ENCODE assay signal across 22 mouse cellular contexts in the genomic region with DNA sequence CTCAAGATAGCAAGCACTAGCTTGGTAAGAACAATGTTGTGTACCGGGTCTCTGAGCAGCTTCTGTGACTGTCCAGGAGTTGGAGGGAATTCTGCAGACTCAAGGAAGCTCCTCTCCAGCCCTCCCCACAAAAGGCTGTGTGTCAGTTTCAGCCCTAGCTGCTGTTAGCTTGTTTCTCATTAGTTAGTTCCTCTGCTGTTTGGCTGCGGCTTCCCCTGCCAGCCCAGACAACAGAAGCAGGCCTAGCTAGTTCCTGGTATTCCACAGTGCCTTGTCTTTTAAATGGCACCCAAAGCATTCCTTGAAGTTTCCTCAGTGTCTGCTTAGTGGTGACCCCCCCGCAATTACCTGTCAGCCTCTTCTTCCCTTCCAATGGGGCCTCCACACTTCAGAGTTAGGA.
A peak's percentile ranks its signal among the peaks of the same experiment; 100 is the strongest.
DNase-seq lines count a peak whose midpoint lies in the region; ATAC-seq lines count a peak whose summit lies in the region.
"Had no signal": no experiment of that assay in that cellular context is flagged by ENCODE, and none has a peak within 500 bp of the region (broad histone marks: within the 10 kb centered on the region; RNA-seq: fewer than 3 reads in every experiment).

No protein-coding gene starts in this region.

- peak overlapping the region; percentile 50; the same call in 1 of the 2 replicates for H3K27ac ChIP-seq in forebrain, embryonic 15.5 days (replicated peaks)
- no peak overlapping the region for H3K27ac ChIP-seq in forebrain, embryonic 10.5 days
- no peak overlapping the region for H3K27ac ChIP-seq in hindbrain, embryonic 14.5 days
- no peak overlapping the region; the same call in 1 of the 2 replicates for H3K27ac ChIP-seq in hindbrain, embryonic 10.5 days
- H3K27ac ChIP-seq in forebrain, embryonic 16.5 days (ENCODE audit: low read length): no peak overlapping the region; the same call in 1 of the 2 replicates
- H3K27ac ChIP-seq: embryonic facial prominence, embryonic 12.5 days; embryonic facial prominence, embryonic 15.5 days; heart, adult 2 months; hindbrain, embryonic 15.5 days had no signal

- H3K4me2 ChIP-seq in forebrain, embryonic 15.5 days (replicated peaks): no peak overlapping the region
- no peak overlapping the region for H3K4me2 ChIP-seq in hindbrain, embryonic 14.5 days (replicated peaks)
- H3K4me2 ChIP-seq in forebrain, embryonic 16.5 days (ENCODE audit: low read length): no peak overlapping the region
- H3K4me2 ChIP-seq: embryonic facial prominence, embryonic 12.5 days; embryonic facial prominence, embryonic 15.5 days; heart, embryonic 11.5 days; hindbrain, embryonic 15.5 days had no signal

- H3K4me1 ChIP-seq in forebrain, embryonic 15.5 days: peaks cover 11% of the 10 kb centered on the region
- peaks cover 30% of the 10 kb centered on the region for H3K4me1 ChIP-seq in forebrain, embryonic 10.5 days
- H3K4me1 ChIP-seq in hindbrain, embryonic 14.5 days (replicated peaks; ENCODE audit: control insufficient read depth, insufficient read depth, low read length): no peaks in the 10 kb centered on the region
- no peaks in the 10 kb centered on the region for H3K4me1 ChIP-seq in hindbrain, embryonic 10.5 days (replicated peaks)
- H3K4me1 ChIP-seq in forebrain, embryonic 16.5 days (replicated peaks; ENCODE audit: control insufficient read depth, insufficient read depth, low read length): peaks cover 7% of the 10 kb centered on the region
- H3K4me1 ChIP-seq: embryonic facial prominence, embryonic 12.5 days; embryonic facial prominence, embryonic 15.5 days; hindbrain, embryonic 15.5 days had no signal

- DNase-seq in forebrain, embryonic 10.5 days (ENCODE audit: extremely low spot score, low spot score): no peak
- DNase-seq in hindbrain, embryonic 14.5 days (ENCODE audit: low spot score): peak; percentile 2
- DNase-seq in hindbrain, embryonic 10.5 days (ENCODE audit: low spot score): no peak
- DNase-seq in cerebellum, adult 9-11 months: no peak
- DNase-seq: adrenal gland, adult 8-10 months; adrenal gland, postnatal 25 days; cerebellum, adult 18-20 months; cerebellum, adult 9-10 months; cerebellum, postnatal 25 days; gastrocnemius, postnatal 25 days; heart, adult 2 months; heart, postnatal 36 days; kidney, adult 2 months had no signal

- no peaks in the 10 kb centered on the region for H3K9me3 ChIP-seq in forebrain, embryonic 15.5 days
- H3K9me3 ChIP-seq in forebrain, embryonic 10.5 days: no peaks in the 10 kb centered on the region
- no peaks in the 10 kb centered on the region for H3K9me3 ChIP-seq in hindbrain, embryonic 14.5 days (ENCODE audit: control insufficient read depth, low read length)
- no peaks in the 10 kb centered on the region for H3K9me3 ChIP-seq in hindbrain, embryonic 10.5 days
- H3K9me3 ChIP-seq in forebrain, embryonic 16.5 days (ENCODE audit: control insufficient read depth, low read length): no peaks in the 10 kb centered on the region
- H3K9me3 ChIP-seq: embryonic facial prominence, embryonic 12.5 days; embryonic facial prominence, embryonic 15.5 days; hindbrain, embryonic 15.5 days had no signal

- WGBS in forebrain, embryonic 15.5 days: 54% methylated on average over 3 of the region's 3 CpGs
- 63% methylated on average over 3 of the region's 3 CpGs for WGBS in forebrain, embryonic 10.5 days
- 77% methylated on average over 3 of the region's 3 CpGs for WGBS in hindbrain, embryonic 14.5 days
- 81% methylated on average over 3 of the region's 3 CpGs for WGBS in hindbrain, embryonic 10.5 days
- 45% methylated on average over 3 of the region's 3 CpGs for WGBS in forebrain, embryonic 16.5 days

- H3K4me3 ChIP-seq in forebrain, embryonic 15.5 days: no peak overlapping the region
- H3K4me3 ChIP-seq in forebrain, embryonic 10.5 days: no peak overlapping the region
- no peak overlapping the region for H3K4me3 ChIP-seq in hindbrain, embryonic 14.5 days (replicated peaks; ENCODE audit: low read length)
- no peak overlapping the region for H3K4me3 ChIP-seq in hindbrain, embryonic 10.5 days
- no peak overlapping the region for H3K4me3 ChIP-seq in forebrain, embryonic 16.5 days (replicated peaks; ENCODE audit: low read length)
- H3K4me3 ChIP-seq: embryonic facial prominence, embryonic 12.5 days; embryonic facial prominence, embryonic 15.5 days; heart, adult 2 months; hindbrain, embryonic 15.5 days had no signal

- H3K36me3 ChIP-seq in forebrain, embryonic 15.5 days: no peaks in the 10 kb centered on the region
- H3K36me3 ChIP-seq in forebrain, embryonic 10.5 days (replicated peaks): no peaks in the 10 kb centered on the region
- H3K36me3 ChIP-seq in hindbrain, embryonic 14.5 days (replicated peaks; ENCODE audit: control insufficient read depth, insufficient read depth): no peaks in the 10 kb centered on the region
- no peaks in the 10 kb centered on the region for H3K36me3 ChIP-seq in hindbrain, embryonic 10.5 days
- H3K36me3 ChIP-seq in forebrain, embryonic 16.5 days (ENCODE audit: control insufficient read depth, insufficient read depth): no peaks in the 10 kb centered on the region
- H3K36me3 ChIP-seq: embryonic facial prominence, embryonic 12.5 days; embryonic facial prominence, embryonic 15.5 days; hindbrain, embryonic 15.5 days had no signal

- ATAC-seq in forebrain, embryonic 15.5 days (replicated peaks): peak; percentile 55; the same call in 1 of the 2 replicates
- no peak for ATAC-seq in hindbrain, embryonic 14.5 days (ENCODE audit: low FRiP score)
- peak; percentile 67 for ATAC-seq in forebrain, embryonic 16.5 days
- ATAC-seq: activated CD4-positive, CD25-positive, alpha-beta regulatory T cell, adult 4 months; CD4-positive, CD25-positive, alpha-beta regulatory T cell, adult 4 months; intestine, postnatal 0 days had no signal

- H3K27me3 ChIP-seq in forebrain, embryonic 15.5 days: no peaks in the 10 kb centered on the region
- H3K27me3 ChIP-seq in forebrain, embryonic 10.5 days (ENCODE audit: poor library complexity, severe bottlenecking): no peaks in the 10 kb centered on the region
- H3K27me3 ChIP-seq in hindbrain, embryonic 14.5 days (ENCODE audit: control insufficient read depth, insufficient read depth, low read length): no peaks in the 10 kb centered on the region
- no peaks in the 10 kb centered on the region for H3K27me3 ChIP-seq in hindbrain, embryonic 10.5 days (ENCODE audit: insufficient read depth, poor library complexity, severe bottlenecking)
- no peaks in the 10 kb centered on the region for H3K27me3 ChIP-seq in forebrain, embryonic 16.5 days (replicated peaks; ENCODE audit: control insufficient read depth, insufficient read depth, low read length)
- H3K27me3 ChIP-seq: embryonic facial prominence, embryonic 12.5 days; embryonic facial prominence, embryonic 15.5 days; hindbrain, embryonic 15.5 days had no signal

- H3K9ac ChIP-seq in forebrain, embryonic 15.5 days (replicated peaks): no peak overlapping the region
- H3K9ac ChIP-seq in hindbrain, embryonic 14.5 days: no peak overlapping the region
- 0 out of 2 replicates have a peak overlapping the region, but pooled peaks have one; percentile 13 for H3K9ac ChIP-seq in forebrain, embryonic 16.5 days (replicated peaks; ENCODE audit: low read depth, low read length)
- H3K9ac ChIP-seq: embryonic facial prominence, embryonic 12.5 days; embryonic facial prominence, embryonic 15.5 days; hindbrain, embryonic 15.5 days had no signal
